Mouse (Mus musculus) myocyte (in vitro differentiated cells): ENCODE measurements around the gene Sema4d. TPM values are rescaled to one million over a fixed set of nuclear protein-coding genes. Genes with fewer than 3 reads are reported as not detected.

Source experiments
- H3K27me3 ChIP-seq: one replicate; pipeline ENCODE4 v1.6.1; 2011; ENCODE audit not compliant: control insufficient read depth, insufficient read depth, insufficient read length
- H3K36me3 ChIP-seq: one replicate; pipeline ENCODE4 v1.6.1; 2011; ENCODE audit not compliant: control insufficient read depth, insufficient read depth
- H3K4me2 ChIP-seq: one replicate; pipeline ENCODE4 v1.6.1; 2011; ENCODE audit warnings: low read depth, control low read depth
- H3K4me3 ChIP-seq: one replicate; pipeline ENCODE4 v1.5.1; 2011; ENCODE audit warnings: mild to moderate bottlenecking, control low read depth, moderate library complexity
- H3K79me2 ChIP-seq: one replicate; pipeline ENCODE4 v1.6.1; 2011; ENCODE audit not compliant: control insufficient read depth, insufficient read depth
- H3ac ChIP-seq: one replicate; pipeline ENCODE4 v1.6.1; 2011; ENCODE audit not compliant: control insufficient read depth, insufficient read length
- CEBPB ChIP-seq: IDR thresholded peaks from 2 replicates; pipeline ENCODE4 v1.6.1; 2011; ENCODE audit warnings: mild to moderate bottlenecking, moderate library complexity; ENCODE audit not compliant: poor library complexity, insufficient read depth, severe bottlenecking
- E2F4 ChIP-seq: IDR thresholded peaks from one replicate; pipeline ENCODE4 v1.6.1; 2011; ENCODE audit warnings: mild to moderate bottlenecking, control low read depth, moderate library complexity; ENCODE audit not compliant: insufficient read depth
- MAX ChIP-seq: IDR thresholded peaks from one replicate; pipeline ENCODE4 v1.6.1; 2011; ENCODE audit warnings: low read depth, mild to moderate bottlenecking, control low read depth
- MYOD1 ChIP-seq, 3 experiments: IDR thresholded peaks; one replicate each; pipeline ENCODE4 v1.6.1; 2011; ENCODE audit warnings: control low read depth in 2 of 3, low read depth in 2 of 3, mild to moderate bottlenecking in 2 of 3, moderate library complexity in 1 of 3; ENCODE audit not compliant: insufficient read length in 2 of 3, control insufficient read depth in 1 of 3
- MYOG ChIP-seq, 3 experiments: IDR thresholded peaks; one replicate each; pipeline ENCODE4 v1.6.1; 2011; ENCODE audit warnings: control low read depth in 2 of 3, low read depth in 2 of 3, mild to moderate bottlenecking in 2 of 3; ENCODE audit not compliant: insufficient read length in 2 of 3, control insufficient read depth in 1 of 3, insufficient read depth in 1 of 3
- POLR2A ChIP-seq: IDR thresholded peaks from one replicate; pipeline ENCODE4 v1.6.1; 2011; ENCODE audit warnings: low read depth, mild to moderate bottlenecking, control low read depth, moderate library complexity; ENCODE audit not compliant: insufficient read length
- POLR2AphosphoS2 ChIP-seq: IDR thresholded peaks from one replicate; pipeline ENCODE4 v1.6.1; 2011; ENCODE audit warnings: low read depth, control low read depth; ENCODE audit not compliant: insufficient read length
- REST ChIP-seq: IDR thresholded peaks from one replicate; pipeline ENCODE4 v1.6.1; 2011; ENCODE audit warnings: mild to moderate bottlenecking, control low read depth, moderate library complexity; ENCODE audit not compliant: insufficient read depth, insufficient read length
- SRF ChIP-seq: IDR thresholded peaks from one replicate; pipeline ENCODE4 v1.6.1; 2011; ENCODE audit warnings: low read depth; ENCODE audit not compliant: control insufficient read depth, insufficient read length
- TCF12 ChIP-seq: IDR thresholded peaks from one replicate; pipeline ENCODE4 v1.6.1; 2011; ENCODE audit warnings: mild to moderate bottlenecking, control low read depth; ENCODE audit not compliant: poor library complexity, insufficient read depth, severe bottlenecking
- TCF3 ChIP-seq: IDR thresholded peaks from one replicate; pipeline ENCODE4 v1.6.1; 2011; ENCODE audit warnings: low read depth, control low read depth; ENCODE audit not compliant: insufficient read length
- USF1 ChIP-seq: IDR thresholded peaks from one replicate; pipeline ENCODE4 v1.6.1; 2011; ENCODE audit warnings: low read depth, mild to moderate bottlenecking, control low read depth, moderate library complexity
- polyA plus RNA-seq: library from polyadenylated mRNA; unstranded; fragments of >200 nt; fragmentation: generic; extraction: Trizol; gene quantifications from one replicate; pipeline ENCODE4 v1.2.1, GENCODE M21; 2012; ENCODE audit warnings: missing spikeins

The Sema4d gene
- polyA plus RNA-seq, 1 experiment: 15.3 TPM

- TF ChIP-seq TCF12 (no peak), SRF (no peak), E2F4 (no peak), POLR2AphosphoS2 (no peak), TCF3 (no peak), POLR2A (no peak), MYOD1 (IDR thresholded peaks at IDR 0.05; ENCODE audit: control insufficient read depth in 1 of 3, insufficient read length in 2 of 3, low read depth in 2 of 3) (no peak), CEBPB (no peak), USF1 (no peak), MYOG (IDR thresholded peaks at IDR 0.05; ENCODE audit: control insufficient read depth in 1 of 3, insufficient read depth in 1 of 3, insufficient read length in 2 of 3, low read depth in 2 of 3) (no peak), MAX (no peak), REST (no peak)
- H3K79me2 ChIP-seq: no peaks in the 10 kb centered on the region
- no peak overlapping the region for H3K4me2 ChIP-seq
- H3K4me3 ChIP-seq: no peak overlapping the region
- H3K27me3 ChIP-seq: peaks cover 5% of the 10 kb centered on the region
- H3K36me3 ChIP-seq: no peaks in the 10 kb centered on the region
- H3ac ChIP-seq: no peak overlapping the region
These were observed 36.4 kb downstream of the Sema4d start for GRCm38 (mm10) chr13:51757099-51757498.

DNA sequence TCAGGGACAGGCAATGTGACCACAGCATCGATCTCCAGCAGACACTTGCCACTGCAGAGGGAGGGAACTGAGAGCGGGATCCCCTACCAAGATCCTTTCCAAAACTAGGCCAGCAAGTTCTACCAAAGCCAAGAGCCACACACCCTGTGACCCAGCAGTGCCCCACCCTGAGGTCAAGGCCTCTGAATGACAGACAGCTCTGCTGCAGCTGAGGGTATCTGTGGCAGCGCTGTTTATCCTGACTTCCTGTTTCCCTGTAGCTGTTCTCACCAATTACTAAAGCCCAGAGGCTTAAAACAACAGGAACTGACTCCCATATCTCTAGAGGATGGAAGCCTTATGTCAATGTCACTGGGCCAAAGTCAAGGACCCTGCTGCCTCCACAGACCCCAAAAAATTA, 37.0 kb downstream of the Sema4d start:
- Histone ChIP-seq H3K36me3 (no peaks in the 10 kb centered on the region), H3K79me2 (no peaks in the 10 kb centered on the region), H3K27me3 (peaks cover 5% of the 10 kb centered on the region), H3ac (no peak overlapping the region), H3K4me3 (no peak overlapping the region), H3K4me2 (no peak overlapping the region)
- TF ChIP-seq MYOD1 (IDR thresholded peaks at IDR 0.05; ENCODE audit: control insufficient read depth in 1 of 3, insufficient read length in 2 of 3, low read depth in 2 of 3) (peak in 1 of 3 experiments; percentile 8), CEBPB (no peak), MYOG (IDR thresholded peaks at IDR 0.05; ENCODE audit: control insufficient read depth in 1 of 3, insufficient read depth in 1 of 3, insufficient read length in 2 of 3, low read depth in 2 of 3) (no peak), USF1 (no peak), SRF (no peak), E2F4 (no peak)

- H3K27me3 ChIP-seq: peaks cover 9% of the 10 kb centered on the region
- TF ChIP-seq SRF (no peak), MYOG (IDR thresholded peaks at IDR 0.05; ENCODE audit: control insufficient read depth in 1 of 3, insufficient read depth in 1 of 3, insufficient read length in 2 of 3, low read depth in 2 of 3) (no peak), POLR2A (no peak)
- H3K79me2 ChIP-seq: no peaks in the 10 kb centered on the region
- H3ac ChIP-seq: no peak overlapping the region
- no peak overlapping the region for H3K4me2 ChIP-seq
- H3K4me3 ChIP-seq: no peak overlapping the region
- no peaks in the 10 kb centered on the region for H3K36me3 ChIP-seq
These were observed 37.5 kb downstream of the Sema4d start for GRCm38 (mm10) chr13:51756019-51756418.

GRCm38 (mm10) chr13:51755584-51755983, 38.0 kb downstream of the Sema4d start:
- peaks cover 11% of the 10 kb centered on the region for H3K27me3 ChIP-seq
- H3K79me2 ChIP-seq: no peaks in the 10 kb centered on the region

DNA sequence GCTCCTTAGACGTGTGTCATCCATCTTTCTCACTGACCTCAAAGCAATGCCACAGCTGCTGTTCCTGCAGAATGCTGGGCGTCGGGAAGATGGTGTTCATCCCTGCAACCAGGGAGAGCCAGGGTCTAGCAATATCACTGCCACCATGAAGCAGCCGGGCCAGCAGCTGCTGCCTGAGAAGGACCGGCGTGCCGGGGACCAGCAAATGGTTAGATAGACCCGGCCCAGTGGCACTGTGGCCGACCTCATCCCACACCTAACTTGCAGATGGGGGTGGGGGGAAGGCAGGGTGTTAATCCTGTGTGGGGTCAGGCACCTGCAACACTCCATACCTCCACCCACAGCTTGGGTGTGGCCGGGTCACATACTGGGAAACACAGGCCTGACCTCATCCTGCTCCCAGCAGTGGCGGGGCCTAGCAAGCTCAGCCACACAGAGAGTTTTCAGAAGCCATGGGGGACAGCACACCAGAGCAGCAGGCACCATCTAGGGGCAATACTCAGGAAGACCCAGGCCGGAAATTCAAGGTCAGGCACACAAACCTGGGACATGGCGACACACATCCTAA, 38.9 kb downstream of the Sema4d start:
- H3K4me2 ChIP-seq: no peak overlapping the region
- no peak overlapping the region for H3K4me3 ChIP-seq
- H3ac ChIP-seq: no peak overlapping the region
- H3K79me2 ChIP-seq: no peaks in the 10 kb centered on the region
- no peak for TF ChIP-seq MAX
- TF ChIP-seq TCF3: peak; percentile 9
- TF ChIP-seq MYOG (IDR thresholded peaks at IDR 0.05; ENCODE audit: control insufficient read depth in 1 of 3, insufficient read depth in 1 of 3, insufficient read length in 2 of 3, low read depth in 2 of 3): peak in 2 of 3 experiments; percentile 27 to 88
- TF ChIP-seq TCF12: no peak
- TF ChIP-seq E2F4: no peak
- no peak for TF ChIP-seq CEBPB
- peak in 2 of 3 experiments; percentile 6 to 83 for TF ChIP-seq MYOD1 (IDR thresholded peaks at IDR 0.05; ENCODE audit: control insufficient read depth in 1 of 3, insufficient read length in 2 of 3, low read depth in 2 of 3)
- no peak for TF ChIP-seq POLR2AphosphoS2
- TF ChIP-seq REST: no peak
- no peak for TF ChIP-seq SRF
- no peak for TF ChIP-seq POLR2A
- TF ChIP-seq USF1: no peak
- H3K27me3 ChIP-seq: peaks cover 11% of the 10 kb centered on the region
- no peaks in the 10 kb centered on the region for H3K36me3 ChIP-seq

More at GRCm38 (mm10) chr13:51755584-51755983, 38.0 kb downstream of the Sema4d start:
- TF ChIP-seq TCF3: no peak
- TF ChIP-seq MYOG (IDR thresholded peaks at IDR 0.05; ENCODE audit: control insufficient read depth in 1 of 3, insufficient read depth in 1 of 3, insufficient read length in 2 of 3, low read depth in 2 of 3): no peak
- no peak for TF ChIP-seq POLR2AphosphoS2
- TF ChIP-seq SRF: no peak
- TF ChIP-seq TCF12: no peak
- TF ChIP-seq USF1: no peak
- no peak for TF ChIP-seq REST
- TF ChIP-seq E2F4: no peak
- TF ChIP-seq CEBPB: no peak
- TF ChIP-seq MYOD1 (IDR thresholded peaks at IDR 0.05; ENCODE audit: control insufficient read depth in 1 of 3, insufficient read length in 2 of 3, low read depth in 2 of 3): no peak
- no peak for TF ChIP-seq POLR2A
- no peak for TF ChIP-seq MAX
- H3K4me2 ChIP-seq: no peak overlapping the region
- H3ac ChIP-seq: no peak overlapping the region
- H3K36me3 ChIP-seq: no peaks in the 10 kb centered on the region
- no peak overlapping the region for H3K4me3 ChIP-seq
